Mouse (Mus musculus) limb, embryonic 12.5 days (tissue): ENCODE results near the gene Ube2h. TPM values are rescaled to one million over a fixed set of nuclear protein-coding genes. Genes with fewer than 3 reads are reported as not detected.

ENCODE experiments used
- ATAC-seq: fragments of 200-750 bp; cut with Nextera tagmentation; 2 replicates; pipeline ENCODE4 v1.8.0; 2017; ENCODE audit warnings: low read depth, moderate TSS enrichment; ENCODE audit not compliant: insufficient number of reproducible peaks, insufficient read depth, low FRiP score, low TSS enrichment
- H3K27ac ChIP-seq: fragments of 300-500 bp; sonication (generic); 2 replicates; pipeline ENCODE4 v1.5.1; 2016; ENCODE audit warnings: mild to moderate bottlenecking, moderate library complexity
- H3K27me3 ChIP-seq: fragments of 300-500 bp; sonication (generic); 2 replicates; pipeline ENCODE4 v1.6.1; 2016; ENCODE audit warnings: mild to moderate bottlenecking, moderate library complexity
- H3K36me3 ChIP-seq: fragments of 300-500 bp; sonication (generic); 2 replicates; pipeline ENCODE4 v1.6.1; 2016; ENCODE audit warnings: mild to moderate bottlenecking, moderate library complexity
- H3K4me1 ChIP-seq: fragments of 300-500 bp; sonication (generic); replicated peaks from 2 replicates; pipeline ENCODE4 v1.6.1; 2016
- H3K4me2 ChIP-seq: fragments of 300-500 bp; sonication (generic); 2 replicates; pipeline ENCODE4 v1.6.1; 2016; ENCODE audit warnings: mild to moderate bottlenecking, moderate library complexity
- H3K4me3 ChIP-seq: fragments of 300-500 bp; sonication (generic); replicated peaks from 2 replicates; pipeline ENCODE4 v1.5.1; 2016; ENCODE audit warnings: mild to moderate bottlenecking
- H3K9ac ChIP-seq: fragments of 300-500 bp; sonication (generic); replicated peaks from 2 replicates; pipeline ENCODE4 v1.6.1; 2016; ENCODE audit warnings: mild to moderate bottlenecking, moderate library complexity
- H3K9me3 ChIP-seq: fragments of 300-500 bp; sonication (generic); 2 replicates; pipeline ENCODE4 v1.6.1; 2016; ENCODE audit warnings: mild to moderate bottlenecking, moderate library complexity
- WGBS: fragments of 180-500 bp; shearing (Covaris S2); methylation state at CpG from one replicate; pipeline ENCODE4 v1.1.7; 2016; 5-methylcytosine and 5-hydroxymethylcytosine counted together
- polyA plus RNA-seq: library from polyadenylated mRNA; unstranded; fragments of >200 nt; fragmentation: Nextera tagmentation; extraction: Ambion mirVana; gene quantifications from 2 replicates; pipeline ENCODE4 v1.2.1, GENCODE M21; 2016

The Ube2h gene
- polyA plus RNA-seq, 1 experiment from 2014 or later: 49.9 TPM

- Histone ChIP-seq H3K9me3 (no peaks in the 10 kb centered on the region), H3K27me3 (no peaks in the 10 kb centered on the region), H3K36me3 (no peaks in the 10 kb centered on the region), H3K4me3 (no peak overlapping the region), H3K9ac (no peak overlapping the region), H3K4me1 (no peaks in the 10 kb centered on the region), H3K4me2 (no peak overlapping the region), H3K27ac (no peak overlapping the region)
- no peak for ATAC-seq
- WGBS: 77% methylated on average over 11 of the region's 11 CpGs
Measured at GRCm38 (mm10) chr6:30195656-30196055, 108.7 kb downstream of the Ube2h start.

GRCm38 (mm10) chr6:30183624-30184023 lies 120.7 kb downstream of the Ube2h start:
- Histone ChIP-seq H3K4me2 (no peak overlapping the region), H3K9me3 (peaks cover 17% of the 10 kb centered on the region; the same call in 1 of the 2 replicates), H3K4me1 (0 out of 2 replicates have a peak, but pooled peaks cover 6% of the 10 kb centered on the region), H3K36me3 (no peaks in the 10 kb centered on the region), H3K27ac (no peak overlapping the region), H3K27me3 (peaks cover 60% of the 10 kb centered on the region), H3K4me3 (no peak overlapping the region), H3K9ac (no peak overlapping the region)
- WGBS: 80% methylated on average over 4 of the region's 4 CpGs
- ATAC-seq: no peak

- Histone ChIP-seq H3K9ac (no peak overlapping the region), H3K9me3 (peaks cover 19% of the 10 kb centered on the region; the same call in 1 of the 2 replicates), H3K4me2 (no peak overlapping the region), H3K4me1 (peaks cover 17% of the 10 kb centered on the region; the same call in 1 of the 2 replicates), H3K27me3 (peaks cover 74% of the 10 kb centered on the region), H3K36me3 (no peaks in the 10 kb centered on the region), H3K4me3 (no peak overlapping the region), H3K27ac (no peak overlapping the region)
- WGBS: 27% methylated on average over 6 of the region's 6 CpGs
- no peak for ATAC-seq
Measured at GRCm38 (mm10) chr6:30182038-30182437, 122.3 kb downstream of the Ube2h start.

GRCm38 (mm10) chr6:30180321-30180720 lies 124.0 kb downstream of the Ube2h start:
- no peak for ATAC-seq
- Histone ChIP-seq H3K27ac (no peak overlapping the region), H3K36me3 (no peaks in the 10 kb centered on the region), H3K4me1 (peaks cover 30% of the 10 kb centered on the region), H3K4me2 (no peak overlapping the region), H3K9me3 (peaks cover 19% of the 10 kb centered on the region; the same call in 1 of the 2 replicates), H3K4me3 (no peak overlapping the region), H3K27me3 (peaks cover 88% of the 10 kb centered on the region), H3K9ac (no peak overlapping the region)
- WGBS: 23% methylated on average over 2 of the region's 2 CpGs

GRCm38 (mm10) chr6:30179046-30179445 lies 125.3 kb downstream of the Ube2h start:
- Histone ChIP-seq H3K36me3 (no peaks in the 10 kb centered on the region), H3K4me1 (peaks cover 39% of the 10 kb centered on the region), H3K27me3 (peaks cover 92% of the 10 kb centered on the region), H3K4me2 (no peak overlapping the region), H3K9ac (no peak overlapping the region), H3K4me3 (no peak overlapping the region), H3K9me3 (peaks cover 19% of the 10 kb centered on the region; the same call in 1 of the 2 replicates), H3K27ac (no peak overlapping the region)
- WGBS: 17% methylated on average over 11 of the region's 11 CpGs
- no peak for ATAC-seq

GRCm38 (mm10) chr6:30178023-30178639 lies 126.2 kb downstream of the Ube2h start:
- Histone ChIP-seq H3K9ac (no peak overlapping the region), H3K4me2 (peak overlapping the region; percentile 5; the same call in 1 of the 2 replicates), H3K36me3 (no peaks in the 10 kb centered on the region), H3K27ac (no peak overlapping the region), H3K27me3 (peaks cover 98% of the 10 kb centered on the region), H3K9me3 (peaks cover 13% of the 10 kb centered on the region; the same call in 1 of the 2 replicates), H3K4me1 (peaks cover 48% of the 10 kb centered on the region), H3K4me3 (0 out of 2 replicates have a peak overlapping the region, but pooled peaks have one; percentile 0)
- under 1% methylated on average over 27 of the region's 27 CpGs for WGBS
- ATAC-seq: no peak

GRCm38 (mm10) chr6:30177305-30177704 lies 127.0 kb downstream of the Ube2h start:
- under 1% methylated on average over 14 of the region's 14 CpGs for WGBS
- H3K9me3 ChIP-seq: peaks cover 6% of the 10 kb centered on the region; the same call in 1 of the 2 replicates
- no peak overlapping the region for H3K27ac ChIP-seq
- H3K36me3 ChIP-seq: no peaks in the 10 kb centered on the region
- no peak for ATAC-seq
- no peak overlapping the region for H3K4me3 ChIP-seq
- H3K9ac ChIP-seq: no peak overlapping the region
- H3K27me3 ChIP-seq: peaks cover 98% of the 10 kb centered on the region
- H3K4me2 ChIP-seq: no peak overlapping the region
- H3K4me1 ChIP-seq: peaks cover 54% of the 10 kb centered on the region

GRCm38 (mm10) chr6:30176496-30176895 lies 127.8 kb downstream of the Ube2h start:
- peak overlapping the region; percentile 25; the same call in 1 of the 2 replicates for H3K4me3 ChIP-seq
- WGBS: 2% methylated on average over 12 of the region's 12 CpGs
- no peak overlapping the region for H3K27ac ChIP-seq
- no peaks in the 10 kb centered on the region for H3K36me3 ChIP-seq
- no peak for ATAC-seq
- H3K4me1 ChIP-seq: peaks cover 54% of the 10 kb centered on the region
- H3K27me3 ChIP-seq: peaks cover 98% of the 10 kb centered on the region
- H3K9ac ChIP-seq: no peak overlapping the region
- H3K9me3 ChIP-seq: peaks cover 6% of the 10 kb centered on the region; the same call in 1 of the 2 replicates
- H3K4me2 ChIP-seq: peak overlapping the region; percentile 58

- peak overlapping the region; percentile 25 for H3K4me3 ChIP-seq
- no peak overlapping the region for H3K9ac ChIP-seq
- no peak overlapping the region for H3K27ac ChIP-seq
- peaks cover 98% of the 10 kb centered on the region for H3K27me3 ChIP-seq
- peaks cover 6% of the 10 kb centered on the region; the same call in 1 of the 2 replicates for H3K9me3 ChIP-seq
- H3K36me3 ChIP-seq: no peaks in the 10 kb centered on the region
- peaks cover 54% of the 10 kb centered on the region for H3K4me1 ChIP-seq
- peak overlapping the region; percentile 58 for H3K4me2 ChIP-seq
- no peak for ATAC-seq
- under 1% methylated on average over 28 of the region's 28 CpGs for WGBS
Measured at GRCm38 (mm10) chr6:30175918-30176421, 128.4 kb downstream of the Ube2h start.

- Histone ChIP-seq H3K9me3 (peaks cover 6% of the 10 kb centered on the region; the same call in 1 of the 2 replicates), H3K27me3 (peaks cover 98% of the 10 kb centered on the region), H3K4me1 (peaks cover 54% of the 10 kb centered on the region), H3K4me3 (peak overlapping the region; percentile 25), H3K4me2 (peak overlapping the region; percentile 58), H3K36me3 (no peaks in the 10 kb centered on the region), H3K27ac (no peak overlapping the region), H3K9ac (no peak overlapping the region)
- WGBS: under 1% methylated on average over 45 of the region's 45 CpGs
- ATAC-seq: no peak
Measured at GRCm38 (mm10) chr6:30175225-30175917, 129.0 kb downstream of the Ube2h start.
